Mouse (Mus musculus): ENCODE measurements around the gene Gm39653. TPM values are rescaled to one million over a fixed set of nuclear protein-coding genes. Genes with fewer than 3 reads are reported as not detected.
A peak's percentile ranks its signal among the peaks of the same experiment; 100 is the strongest.
"Not testable (repeated sequence)": the region's sequence is repeated elsewhere in the genome, so short reads cannot be mapped to it uniquely, and the experiment has no call there.

The Gm39653 gene
- total RNA-seq (2021): not detected

GRCm38 (mm10) chr1:63615668-63616067, at the start of gene Gm39653:
Gene Gm39653 (plus strand): TSS chr1:63615968.
- no peak for DNase-seq (ENCODE audit: extremely low spot score in 1 of 2, low spot score in 2 of 2)
- intact Hi-C loops (cut with DNase I): no loop called here

GRCm38 (mm10) chr1:63566501-63566900, 49.3 kb upstream of the Gm39653 start:
- no peak for DNase-seq (ENCODE audit: extremely low spot score in 1 of 2, low spot score in 2 of 2)
- intact Hi-C loops (cut with DNase I): no loop called here

GRCm38 (mm10) chr1:63567031-63567430, 48.7 kb upstream of the Gm39653 start:
- no peak for DNase-seq (ENCODE audit: extremely low spot score in 1 of 2, low spot score in 2 of 2)
- intact Hi-C loops (cut with DNase I): no loop called here

- DNase-seq (ENCODE audit: extremely low spot score in 1 of 2, low spot score in 2 of 2): no peak
- intact Hi-C loops (cut with DNase I): no loop called here
Observed at GRCm38 (mm10) chr1:63572229-63572628, 43.5 kb upstream of the Gm39653 start.

GRCm38 (mm10) chr1:63573432-63573831, 42.3 kb upstream of the Gm39653 start:
- intact Hi-C loops (cut with DNase I): no loop called here
- DNase-seq (ENCODE audit: extremely low spot score in 1 of 2, low spot score in 2 of 2): no peak

GRCm38 (mm10) chr1:63573864-63574611, 41.7 kb upstream of the Gm39653 start:
- intact Hi-C loops (cut with DNase I): no loop called here
- DNase-seq (ENCODE audit: extremely low spot score in 1 of 2, low spot score in 2 of 2): no peak

- intact Hi-C loops (cut with DNase I): no loop called here
- DNase-seq (ENCODE audit: extremely low spot score in 1 of 2, low spot score in 2 of 2): no peak
Observed at GRCm38 (mm10) chr1:63576803-63577202, 39.0 kb upstream of the Gm39653 start.

- DNase-seq (ENCODE audit: extremely low spot score in 1 of 2, low spot score in 2 of 2): no peak
- intact Hi-C loops (cut with DNase I): no loop called here
Observed at GRCm38 (mm10) chr1:63579153-63579552, 36.6 kb upstream of the Gm39653 start.

GRCm38 (mm10) chr1:63586869-63587268, 28.9 kb upstream of the Gm39653 start:
- no peak for DNase-seq (ENCODE audit: extremely low spot score in 1 of 2, low spot score in 2 of 2)
- intact Hi-C loops (cut with DNase I): no loop called here

GRCm38 (mm10) chr1:63603870-63604500, 11.8 kb upstream of the Gm39653 start:
- intact Hi-C loops (cut with DNase I): no loop called here
- DNase-seq (ENCODE audit: extremely low spot score in 1 of 2, low spot score in 2 of 2): no peak

GRCm38 (mm10) chr1:63609613-63610012, 6.2 kb upstream of the Gm39653 start:
- intact Hi-C loops (cut with DNase I): no loop called here

GRCm38 (mm10) chr1:63614594-63614993, 1.2 kb upstream of the Gm39653 start:
- intact Hi-C loops (cut with DNase I): no loop called here
- peak in 1 of 2 experiments; percentile 22 for DNase-seq (ENCODE audit: extremely low spot score in 1 of 2, low spot score in 2 of 2)

More at GRCm38 (mm10) chr1:63609613-63610012, 6.2 kb upstream of the Gm39653 start:
- no peak for DNase-seq (ENCODE audit: extremely low spot score in 1 of 2, low spot score in 2 of 2)

GRCm38 (mm10) chr1:63628211-63628610, 12.4 kb downstream of the Gm39653 start:
- intact Hi-C loops (cut with DNase I): no loop called here
- peak in 1 of 2 experiments; percentile 7 for DNase-seq (ENCODE audit: extremely low spot score in 1 of 2, low spot score in 2 of 2)

GRCm38 (mm10) chr1:63630390-63630789, 14.6 kb downstream of the Gm39653 start:
- intact Hi-C loops (cut with DNase I); DNase-seq (ENCODE audit: extremely low spot score in 1 of 2, low spot score in 2 of 2): not testable (repeated sequence)

- intact Hi-C loops (cut with DNase I): no loop called here
- no peak for DNase-seq (ENCODE audit: extremely low spot score in 1 of 2, low spot score in 2 of 2)
Observed at GRCm38 (mm10) chr1:63639921-63640320, 24.2 kb downstream of the Gm39653 start.

GRCm38 (mm10) chr1:63658016-63658415, 42.2 kb downstream of the Gm39653 start:
- DNase-seq (ENCODE audit: extremely low spot score in 1 of 2, low spot score in 2 of 2): peak; percentile 66 to 73
- intact Hi-C loops (cut with DNase I): no loop called here

- intact Hi-C loops (cut with DNase I): no loop called here
- peak in 1 of 2 experiments; percentile 50 for DNase-seq (ENCODE audit: extremely low spot score in 1 of 2, low spot score in 2 of 2)
Observed at GRCm38 (mm10) chr1:63659591-63659990, 43.8 kb downstream of the Gm39653 start.

GRCm38 (mm10) chr1:63666089-63666488, 50.3 kb downstream of the Gm39653 start:
- DNase-seq (ENCODE audit: extremely low spot score in 1 of 2, low spot score in 2 of 2): no peak
- intact Hi-C loops (cut with DNase I): loop anchor here (5.0 to 10.0 kb wide), 5 partner anchors 459 to 1329 kb away; partner anchors contain the start of genes Creb1, Klf7 and Mettl21a

- intact Hi-C loops (cut with DNase I): loop anchor here (5.0 to 10.0 kb wide), 5 partner anchors 457 to 1327 kb away; partner anchors contain the start of genes Creb1, Klf7 and Mettl21a
- no peak for DNase-seq (ENCODE audit: extremely low spot score in 1 of 2, low spot score in 2 of 2)
Observed at GRCm38 (mm10) chr1:63667201-63667948, 51.6 kb downstream of the Gm39653 start.
